Mouse (Mus musculus) neural tube, embryonic 12.5 days (tissue): ENCODE data around the gene AL731706.1. TPM values are rescaled to one million over a fixed set of nuclear protein-coding genes. Genes with fewer than 3 reads are reported as not detected.

Experiments used
- ATAC-seq: fragments of 200-750 bp; cut with Nextera tagmentation; 2 replicates; pipeline ENCODE4 v1.8.0; 2017; ENCODE audit warnings: low read depth, mild to moderate bottlenecking, moderate TSS enrichment, moderate library complexity; ENCODE audit not compliant: low FRiP score
- H3K27ac ChIP-seq: fragments of 300-500 bp; sonication (generic); 2 replicates; pipeline ENCODE4 v1.5.1; 2016
- H3K27me3 ChIP-seq: fragments of 300-500 bp; sonication (generic); replicated peaks from 2 replicates; pipeline ENCODE4 v1.6.1; 2016; ENCODE audit warnings: mild to moderate bottlenecking
- H3K36me3 ChIP-seq: fragments of 300-500 bp; sonication (generic); 2 replicates; pipeline ENCODE4 v1.6.1; 2016; ENCODE audit warnings: mild to moderate bottlenecking
- H3K4me1 ChIP-seq: fragments of 300-500 bp; sonication (generic); 2 replicates; pipeline ENCODE4 v1.6.1; 2016
- H3K4me2 ChIP-seq: fragments of 300-500 bp; sonication (generic); replicated peaks from 2 replicates; pipeline ENCODE4 v1.6.1; 2016; ENCODE audit warnings: mild to moderate bottlenecking
- H3K4me3 ChIP-seq: fragments of 300-500 bp; sonication (generic); 2 replicates; pipeline ENCODE4 v1.5.1; 2016
- H3K9ac ChIP-seq: fragments of 300-500 bp; sonication (generic); 2 replicates; pipeline ENCODE4 v1.6.1; 2016; ENCODE audit warnings: mild to moderate bottlenecking
- H3K9me3 ChIP-seq: fragments of 300-500 bp; sonication (generic); 2 replicates; pipeline ENCODE4 v1.6.1; 2016; ENCODE audit warnings: mild to moderate bottlenecking
- WGBS: fragments of 180-500 bp; shearing (Covaris S2); methylation state at CpG from one replicate; pipeline ENCODE4 v1.1.7; 2016; 5-methylcytosine and 5-hydroxymethylcytosine counted together
- polyA plus RNA-seq: library from polyadenylated mRNA; unstranded; fragments of >200 nt; fragmentation: Nextera tagmentation; extraction: Ambion mirVana; gene quantifications from 2 replicates; pipeline ENCODE4 v1.2.1, GENCODE M21; 2016

Gene AL731706.1
- polyA plus RNA-seq, 1 experiment from 2014 or later, result 25.0 TPM

DNA sequence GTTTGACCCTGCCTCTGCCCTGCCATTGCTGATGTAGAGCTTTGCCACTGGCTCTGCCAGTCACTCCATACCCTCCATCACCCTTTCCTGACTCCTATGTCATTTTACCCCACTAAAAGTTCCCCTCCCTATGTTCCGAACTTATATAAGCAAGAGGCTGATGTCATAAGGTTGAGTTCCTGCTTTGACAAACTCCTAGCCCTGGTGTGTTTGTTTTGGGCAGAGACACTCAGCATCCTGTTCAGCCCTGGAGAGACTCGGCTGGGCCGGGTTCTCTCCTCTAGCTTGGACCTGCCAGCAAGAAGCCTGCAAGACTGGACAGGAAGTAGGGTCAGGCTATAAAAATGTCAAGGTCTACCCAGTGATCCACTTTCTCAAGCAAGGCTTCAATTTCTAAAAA is 58.3 kb downstream of the AL731706.1 start:
- Histone ChIP-seq H3K4me2 (no peak overlapping the region), H3K4me1 (no peaks in the 10 kb centered on the region), H3K27me3 (no peaks in the 10 kb centered on the region), H3K36me3 (no peaks in the 10 kb centered on the region), H3K27ac (no peak overlapping the region), H3K4me3 (no peak overlapping the region), H3K9me3 (no peaks in the 10 kb centered on the region), H3K9ac (no peak overlapping the region)
- 73% methylated on average over 3 of the region's 3 CpGs for WGBS
- no peak for ATAC-seq

Other genes with a start within 250 kb of the AL731706.1 start
- gene Snap25, start 177.9 kb downstream of the AL731706.1 start, polyA plus RNA-seq, result 69.7 and 90.8 TPM in 2 replicates
- gene AL731706.2, start 5.7 kb downstream of the AL731706.1 start, polyA plus RNA-seq, result 19.5 and 31.7 TPM in 2 replicates
- 10.7 and 12.1 TPM in 2 replicates for gene Slx4ip, start 171 bp downstream of the AL731706.1 start, polyA plus RNA-seq
- 12.9 and 14.2 TPM in 2 replicates for gene Mkks, start within 50 bp of the AL731706.1 start, polyA plus RNA-seq
- 29.0 and 31.6 TPM in 2 replicates for gene Jag1, start 225.3 kb upstream of the AL731706.1 start, polyA plus RNA-seq